Mouse (Mus musculus): Measurements from ENCODE around the gene Fstl3.

DNA sequence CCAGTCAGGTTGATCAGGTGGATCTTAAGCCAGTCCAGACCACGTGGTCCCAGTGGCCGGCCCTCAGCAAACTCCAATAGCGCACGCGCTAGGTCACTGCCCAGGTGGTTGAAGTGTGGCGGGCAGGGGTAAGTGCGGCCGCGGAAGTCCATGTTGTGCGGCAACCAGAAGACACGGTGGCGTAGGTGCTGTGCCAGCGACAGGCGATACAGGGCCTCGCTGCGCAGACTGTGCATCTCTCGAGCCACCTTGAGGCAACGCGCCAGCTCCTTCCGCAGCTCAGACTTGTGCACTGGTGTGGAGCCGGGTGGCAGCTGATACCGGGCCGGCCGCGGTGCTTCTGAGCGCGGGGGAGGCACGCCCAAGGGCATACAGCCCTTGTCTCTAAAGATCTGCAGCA, 37.8 kb upstream of the Fstl3 start:
- no peak for TF ChIP-seq CTCF (conservative IDR thresholded peaks at IDR 0.05; ENCODE audit: low read length)
- peak; percentile 41 for TF ChIP-seq POU5F1 (IDR thresholded peaks at IDR 0.05; ENCODE audit: borderline replicate concordance, low read length)
